Comparison of ENCODE assay signal across 8 mouse cellular contexts in the genomic region with DNA sequence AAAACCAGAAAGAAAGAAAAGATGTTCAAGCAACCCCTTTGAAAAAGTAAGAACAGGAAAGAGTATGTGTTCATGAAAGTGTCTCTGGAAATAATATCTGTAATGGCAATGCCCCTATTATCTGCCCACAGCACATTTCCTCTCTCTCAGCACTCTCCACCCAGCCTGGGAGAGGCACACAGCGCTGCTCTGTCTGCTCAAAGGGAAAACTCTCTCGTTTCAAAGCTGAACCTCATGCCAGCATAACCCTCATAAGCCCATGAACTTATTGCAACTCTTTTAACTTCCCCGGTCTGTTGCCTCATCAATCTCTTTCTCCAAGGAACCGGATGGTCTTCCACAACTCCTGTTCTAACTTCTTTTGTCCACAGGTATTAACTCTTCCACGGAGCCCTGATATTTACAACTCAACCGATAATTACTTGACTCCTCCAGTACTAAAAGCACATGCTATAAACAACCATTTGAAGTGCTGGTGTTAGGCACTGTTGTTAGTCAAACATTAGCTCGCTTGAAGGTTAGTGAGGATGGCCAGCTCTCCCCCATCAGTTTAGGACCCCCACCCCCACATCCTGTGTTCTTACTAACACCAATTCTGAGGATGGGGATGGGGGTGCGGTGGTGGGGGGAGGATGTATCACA. TPM values are rescaled to one million over a fixed set of nuclear protein-coding genes. Genes with fewer than 3 reads are reported as not detected.
DNase-seq lines count a peak whose midpoint lies in the region; ATAC-seq and TF ChIP-seq lines count a peak whose summit lies in the region.

No protein-coding gene starts in this region.

- no peaks in the 10 kb centered on the region for H3K9me3 ChIP-seq in hindbrain, postnatal 0 days (ENCODE audit: low read length)
- H3K9me3 ChIP-seq in midbrain, embryonic 10.5 days (replicated peaks), result no peaks in the 10 kb centered on the region

- peaks cover 5% of the 10 kb centered on the region; the same call in 1 of the 2 replicates for H3K4me1 ChIP-seq in hindbrain, postnatal 0 days (ENCODE audit: insufficient read depth, low read length)
- H3K4me1 ChIP-seq in midbrain, embryonic 10.5 days, result peaks cover 41% of the 10 kb centered on the region

- H3K27me3 ChIP-seq in hindbrain, postnatal 0 days (ENCODE audit: insufficient read depth, low read length), result no peaks in the 10 kb centered on the region
- H3K27me3 ChIP-seq in midbrain, embryonic 10.5 days (ENCODE audit: low read depth, poor library complexity, severe bottlenecking), result no peaks in the 10 kb centered on the region

- ATAC-seq in hindbrain, postnatal 0 days, result no peak
- ATAC-seq in monocyte, adult 5-6 weeks (replicated peaks; ENCODE audit: insufficient number of reproducible peaks, low FRiP score, low TSS enrichment, poor library complexity, severe bottlenecking), result no peak
- no peak for ATAC-seq in inflammation-experienced regulatory T-cells, adult 6 months

- H3K36me3 ChIP-seq in hindbrain, postnatal 0 days (ENCODE audit: insufficient read depth, low read length), result peaks cover 11% of the 10 kb centered on the region; the same call in 1 of the 2 replicates
- H3K36me3 ChIP-seq in midbrain, embryonic 10.5 days, result peaks cover 16% of the 10 kb centered on the region

- no peak overlapping the region for H3K4me3 ChIP-seq in hindbrain, postnatal 0 days (ENCODE audit: low read length)
- no peak overlapping the region for H3K4me3 ChIP-seq in midbrain, embryonic 10.5 days

- DNase-seq in heart, adult 11 months, result peak; percentile 51
- DNase-seq in heart, postnatal 4 days, result no peak
- peak; percentile 83 for DNase-seq in c-Kit-negative CD71-positive TER-119-positive erythroid progenitor cells, embryonic 14.5 days (ENCODE audit: low read depth, low spot score)
- DNase-seq in hindbrain, postnatal 0 days (ENCODE audit: low spot score), result no peak
- DNase-seq in midbrain, embryonic 10.5 days (ENCODE audit: low spot score), result peak; percentile 19
- no peak for DNase-seq in right cerebral cortex, postnatal 25 days

- WGBS in hindbrain, postnatal 0 days, result 43% methylated on average over 8 of the region's 8 CpGs
- WGBS in midbrain, embryonic 10.5 days, result 41% methylated on average over 8 of the region's 8 CpGs

- H3K27ac ChIP-seq in hindbrain, postnatal 0 days, result peak overlapping the region; percentile 58; the same call in 1 of the 2 replicates
- peak overlapping the region; percentile 77 for H3K27ac ChIP-seq in midbrain, embryonic 10.5 days (replicated peaks)

- no peak overlapping the region for H3K4me2 ChIP-seq in hindbrain, postnatal 0 days (ENCODE audit: low read depth, low read length)

- H3K9ac ChIP-seq in hindbrain, postnatal 0 days (replicated peaks; ENCODE audit: low read length), result no peak overlapping the region

- no peak for TF ChIP-seq CTCF in hindbrain, postnatal 0 days (IDR thresholded peaks at IDR 0.05; ENCODE audit: low read depth)

RNA-seq across cellular contexts. Expression of gene Tom1l1, which starts 23.7 kb away (rescaled TPM):
- total RNA-seq in heart, postnatal 4 days (2021), result 10 to 100 TPM; 15.8 to 18.6 TPM
- total RNA-seq in hindbrain, postnatal 0 days (2014; rRNA removed), result 14.5 and 20.7 TPM in 2 replicates
- 26.7 and 28.8 TPM in 2 replicates for polyA plus RNA-seq in hindbrain, postnatal 0 days (2015; fragmentation: Nextera tagmentation; extraction: Ambion mirVana)
- 17.7 and 20.8 TPM in 2 replicates for polyA plus RNA-seq in midbrain, embryonic 10.5 days (2016; fragmentation: Nextera tagmentation; extraction: Ambion mirVana)
- total RNA-seq in monocyte, adult 5-6 weeks (2017), result 0.48 to 0.78 TPM (median 0.75 TPM) in 3 replicates
- polyA plus RNA-seq in inflammation-experienced regulatory T-cells, adult 6 months (2017; shearing (Covaris generic)), result 1 to 10 TPM in 2 of 3 experiments, under 1 TPM in 1; 0.85 to 1.5 (median 1.2) TPM

RNA-seq across cellular contexts. Expression of gene Cox11, which starts 26.5 kb away (rescaled TPM):
- total RNA-seq in heart, postnatal 4 days (2021), result 10 to 100 TPM; 22.8 to 24.7 TPM
- 22.9 and 40.1 TPM in 2 replicates for total RNA-seq in hindbrain, postnatal 0 days (2014; rRNA removed)
- polyA plus RNA-seq in hindbrain, postnatal 0 days (2015; fragmentation: Nextera tagmentation; extraction: Ambion mirVana), result 37.1 and 40.3 TPM in 2 replicates
- 31.0 and 34.7 TPM in 2 replicates for polyA plus RNA-seq in midbrain, embryonic 10.5 days (2016; fragmentation: Nextera tagmentation; extraction: Ambion mirVana)
- total RNA-seq in monocyte, adult 5-6 weeks (2017), result 14.8 to 28.6 TPM (median 18.6 TPM) in 3 replicates
- polyA plus RNA-seq in inflammation-experienced regulatory T-cells, adult 6 months (2017; shearing (Covaris generic)), result 10 to 100 TPM; 13.7 to 22.4 (median 17.9) TPM

RNA-seq across cellular contexts. Expression of gene Stxbp4, which starts 26.6 kb away (rescaled TPM):
- 1 to 10 TPM; 5.9 to 6.0 TPM for total RNA-seq in heart, postnatal 4 days (2021)
- total RNA-seq in hindbrain, postnatal 0 days (2014; rRNA removed), result 9.1 and 15.2 TPM in 2 replicates
- 9.9 and 11.0 TPM in 2 replicates for polyA plus RNA-seq in hindbrain, postnatal 0 days (2015; fragmentation: Nextera tagmentation; extraction: Ambion mirVana)
- 36.4 and 37.6 TPM in 2 replicates for polyA plus RNA-seq in midbrain, embryonic 10.5 days (2016; fragmentation: Nextera tagmentation; extraction: Ambion mirVana)
- total RNA-seq in monocyte, adult 5-6 weeks (2017), result 1.3 to 3.0 TPM (median 1.9 TPM) in 3 replicates
- polyA plus RNA-seq in inflammation-experienced regulatory T-cells, adult 6 months (2017; shearing (Covaris generic)), result 1 to 10 TPM; 2.1 to 5.4 (median 3.6) TPM

Comparison
In these comparisons a context has a peak if more than half of its experiments do, and no peak if none do; other contexts are left out.
1. DNase-seq: peak in heart, adult 11 months (single experiment), c-Kit-negative CD71-positive TER-119-positive erythroid progenitor cells, embryonic 14.5 days (single experiment) and midbrain, embryonic 10.5 days (single experiment); none in heart, postnatal 4 days (single experiment), hindbrain, postnatal 0 days (single experiment) and right cerebral cortex, postnatal 25 days (single experiment).